Mouse (Mus musculus) layer of hippocampus, postnatal 25 days (tissue): ENCODE data around the gene Ssmem1. TPM values are rescaled to one million over a fixed set of nuclear protein-coding genes. Genes with fewer than 3 reads are reported as not detected.

Source experiments
- DNase-seq, 2 experiments: peaks; one replicate each; pipeline ENCODE4 v3.0.0; 2022; ENCODE audit warnings: mixed read lengths in 2 of 2, low spot score in 1 of 2; ENCODE audit errors: extremely low spot score in 1 of 2
- total RNA-seq, 2 experiments: library from RNA; stranded (reverse); gene quantifications; 2 replicates each; pipeline ENCODE4 v1.2.3; 2021

Gene Ssmem1
- 1 to 10 TPM in 1 of 2 experiments, under 1 TPM in 1; 0.37 to 1.2 TPM for total RNA-seq

DNA sequence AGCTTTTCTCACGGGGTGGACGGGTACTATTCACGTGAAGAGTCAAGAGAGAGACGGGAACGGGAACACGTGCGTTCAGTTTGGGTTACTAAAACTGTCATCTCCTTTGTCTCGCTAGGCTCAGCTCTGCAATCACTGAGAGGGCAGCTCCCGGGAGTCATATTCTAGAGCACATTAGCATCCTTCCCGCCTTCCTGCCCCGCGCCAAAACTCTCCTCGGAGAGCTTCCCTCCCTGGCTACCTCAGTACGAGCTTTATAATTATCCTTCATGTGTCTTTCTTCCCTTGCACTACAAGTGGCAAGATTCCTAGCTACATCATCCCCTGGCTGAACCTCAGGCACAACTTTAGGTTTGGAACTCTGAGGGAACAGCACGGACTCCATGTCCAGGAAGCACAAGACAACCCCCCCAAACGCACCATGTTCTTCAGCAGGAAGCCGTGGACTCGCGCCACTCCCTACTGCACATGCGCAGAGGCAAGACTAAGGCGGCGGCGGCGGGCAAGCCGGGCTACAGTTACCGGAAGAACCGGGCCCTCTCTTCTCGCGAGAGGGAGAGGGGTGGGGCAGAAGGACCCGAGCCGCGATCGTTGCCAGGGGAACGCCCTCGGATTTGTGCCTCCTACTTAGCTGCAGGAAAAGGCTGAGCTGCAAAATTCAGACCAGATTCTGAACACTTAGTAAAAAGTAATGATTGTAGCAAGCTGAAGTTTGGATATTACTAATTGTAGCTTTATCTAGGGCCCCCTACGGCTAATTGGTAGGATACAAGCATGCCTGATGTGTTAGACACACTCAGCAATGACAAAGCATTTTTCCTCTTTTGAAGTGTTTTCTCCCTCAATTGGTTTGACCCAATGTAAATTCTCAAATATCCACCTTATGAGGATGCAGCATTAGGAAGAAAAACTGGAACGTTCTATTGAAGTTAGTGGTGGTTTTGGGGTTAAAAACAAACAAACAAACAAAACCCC is at the start of gene Ssmem1, which contains the start of gene Tmem209:
Gene Ssmem1 (plus strand): TSS at position 585 of the 975 bp plus-strand sequence.
Gene Tmem209 (minus strand): TSS at position 519 of the 975 bp plus-strand sequence.
- DNase-seq: peak; percentile 95 to 97

DNA sequence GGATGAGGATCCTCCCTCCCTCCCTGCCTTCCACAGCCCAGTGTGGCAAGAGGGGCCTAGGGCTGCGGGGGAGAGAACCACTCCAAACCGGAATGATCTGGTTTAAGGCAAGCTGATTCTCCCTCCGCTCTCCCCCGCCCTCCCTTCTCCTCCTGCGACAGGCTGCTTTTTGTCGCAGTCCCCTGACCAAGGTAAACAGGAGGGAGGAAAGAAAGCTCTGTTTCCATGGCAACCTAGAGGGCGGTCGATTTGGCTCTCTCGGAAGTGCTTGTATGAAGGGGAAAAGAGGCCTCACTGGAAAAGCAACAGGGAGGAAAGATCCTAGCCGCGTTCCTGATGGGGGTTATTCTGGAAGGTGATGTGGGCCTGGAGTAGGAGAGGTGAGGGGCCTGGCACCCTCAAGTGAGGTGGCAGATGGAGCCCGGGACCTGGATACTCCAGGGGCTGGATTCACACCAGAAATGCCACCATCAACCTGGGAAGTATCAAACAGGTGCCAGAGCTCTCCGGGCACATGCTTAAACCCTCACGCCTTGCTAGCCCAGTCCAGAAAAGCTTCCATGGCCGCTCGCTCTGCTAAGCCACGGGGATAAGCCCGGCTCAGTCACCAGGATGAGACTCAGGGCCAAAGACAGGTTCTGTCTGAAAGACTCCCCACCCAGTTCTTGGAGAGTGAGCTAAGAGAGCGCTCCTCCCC is 48.8 kb upstream of the Ssmem1 start:
- DNase-seq: peak; percentile 50 to 54

DNA sequence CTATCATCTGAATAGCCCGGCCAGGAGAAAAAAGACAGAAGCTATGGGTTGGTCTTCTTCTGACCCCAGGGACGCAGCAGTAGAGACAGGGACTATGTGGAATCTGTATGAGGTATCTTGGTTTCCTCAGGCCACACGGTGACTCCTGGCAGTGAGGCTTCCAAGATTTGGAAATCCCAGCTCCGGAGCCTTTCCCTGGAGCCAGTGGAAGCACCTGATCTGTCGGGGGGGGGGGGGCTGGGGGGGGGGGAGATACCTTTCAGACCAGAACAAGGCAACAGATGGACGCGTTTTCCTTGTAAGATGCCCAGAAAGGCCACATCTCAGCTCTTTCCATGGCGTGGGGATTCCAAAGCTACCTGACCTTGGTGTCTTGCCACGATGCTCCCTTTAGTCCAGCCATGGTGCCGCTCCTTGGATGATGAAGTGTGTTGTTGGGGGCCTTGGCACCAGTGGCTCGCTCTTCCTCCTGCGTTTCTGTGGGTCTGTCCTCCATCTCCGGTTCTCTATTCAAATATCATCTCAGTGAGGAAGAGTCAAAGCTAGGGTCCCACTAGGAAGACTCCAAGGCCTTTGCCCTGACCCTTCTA is 47.8 kb upstream of the Ssmem1 start:
- no peak for DNase-seq

DNA sequence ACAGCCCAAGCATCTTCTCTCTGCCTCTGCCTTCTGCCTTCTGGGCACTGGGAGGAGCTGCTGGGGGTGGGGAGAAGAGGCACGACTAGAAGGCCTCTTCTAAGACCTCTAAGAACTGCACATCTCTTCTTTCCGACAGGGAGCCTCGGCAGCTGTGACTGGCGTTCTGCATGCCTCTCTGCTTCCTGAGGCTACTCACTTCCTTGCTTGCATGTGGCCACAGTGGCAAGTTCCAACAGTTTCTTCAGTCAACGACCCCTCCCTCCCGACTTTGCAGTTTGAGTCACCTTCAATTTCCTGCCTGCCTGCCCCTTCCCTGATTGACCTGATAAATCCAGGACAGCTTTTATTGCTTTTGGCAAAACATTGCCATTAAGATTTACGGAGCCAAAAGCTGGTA is 46.8 kb upstream of the Ssmem1 start:
- no peak for DNase-seq

DNA sequence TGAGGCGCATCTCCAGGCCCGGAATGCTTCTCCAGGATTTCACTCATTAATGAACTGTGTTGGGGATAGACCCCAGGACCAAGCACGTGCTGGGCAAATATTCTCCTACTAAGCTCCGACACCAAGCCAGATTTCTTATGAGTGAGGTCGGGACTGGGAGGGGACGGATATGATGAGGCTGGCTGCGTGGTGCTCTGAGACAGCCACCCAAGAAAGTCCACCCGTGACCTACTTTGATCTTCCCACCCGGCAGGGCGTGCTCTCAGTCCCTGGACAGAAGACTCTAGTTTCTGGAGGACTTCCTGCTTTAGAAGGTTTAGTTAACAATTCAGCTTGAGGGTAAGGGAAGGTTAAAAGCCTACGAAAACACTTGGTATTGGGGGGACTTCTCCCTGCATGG is 44.1 kb upstream of the Ssmem1 start:
- no peak for DNase-seq

DNA sequence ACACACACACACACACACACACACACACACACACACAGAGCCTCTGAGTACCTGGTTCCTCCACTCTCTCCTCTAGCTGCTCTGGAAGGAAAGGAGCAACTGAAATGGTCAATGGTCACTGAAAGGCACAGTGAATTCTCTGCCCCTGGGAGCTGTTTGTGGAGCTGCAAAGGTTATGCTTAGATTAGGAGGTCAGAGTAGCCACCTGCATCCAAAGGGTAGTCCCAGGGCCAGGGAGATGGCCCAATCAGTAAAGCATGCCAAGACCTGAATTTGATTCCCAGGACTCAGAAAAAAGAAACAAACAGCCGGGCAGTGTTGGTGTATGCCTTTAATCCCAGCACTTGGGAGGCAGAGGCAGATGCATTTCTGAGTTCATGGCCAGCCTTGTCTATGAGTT is 41.6 kb upstream of the Ssmem1 start:
- DNase-seq: no peak

DNA sequence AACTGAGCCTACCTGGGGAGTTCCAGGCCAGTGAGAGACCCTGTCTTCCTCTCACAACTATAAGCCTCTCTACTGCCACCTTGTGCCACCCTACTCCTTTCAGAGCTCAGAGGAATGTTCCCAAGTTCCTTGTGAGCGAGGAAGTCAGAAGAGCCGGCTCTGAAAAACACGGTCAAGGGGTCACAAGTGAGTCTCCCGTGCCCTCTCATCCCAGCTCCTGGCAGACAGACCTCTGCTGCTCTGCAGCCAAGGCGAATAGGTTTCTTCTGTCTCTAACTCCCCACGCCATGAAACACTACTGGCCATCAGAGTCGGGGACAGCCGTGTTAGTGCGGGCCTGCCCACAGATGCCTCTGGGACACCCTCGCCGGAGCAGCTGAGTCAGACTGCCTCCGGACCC is 41.0 kb upstream of the Ssmem1 start:
- DNase-seq: peak in 1 of 2 experiments; percentile 43

DNA sequence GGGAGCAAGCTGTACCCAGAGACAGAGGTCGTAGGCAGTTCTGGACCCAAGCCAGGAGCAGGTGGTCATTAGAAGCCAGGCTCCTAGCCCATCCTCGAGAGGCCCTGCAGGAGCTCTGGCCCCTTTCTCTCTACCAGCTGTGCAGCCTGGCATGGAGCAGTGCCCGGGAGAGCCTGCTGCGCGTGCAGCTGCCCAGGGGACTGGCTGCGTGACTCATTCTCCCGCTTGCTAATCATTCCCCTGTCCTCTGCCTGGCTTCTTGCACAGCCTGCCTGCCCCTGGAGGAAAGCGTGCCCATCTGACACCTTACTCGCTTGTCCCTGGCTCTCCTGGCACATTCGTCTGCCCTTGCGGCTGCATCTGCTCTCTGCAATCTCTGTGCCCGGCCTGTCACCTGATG is 40.3 kb upstream of the Ssmem1 start:
- no peak for DNase-seq

DNA sequence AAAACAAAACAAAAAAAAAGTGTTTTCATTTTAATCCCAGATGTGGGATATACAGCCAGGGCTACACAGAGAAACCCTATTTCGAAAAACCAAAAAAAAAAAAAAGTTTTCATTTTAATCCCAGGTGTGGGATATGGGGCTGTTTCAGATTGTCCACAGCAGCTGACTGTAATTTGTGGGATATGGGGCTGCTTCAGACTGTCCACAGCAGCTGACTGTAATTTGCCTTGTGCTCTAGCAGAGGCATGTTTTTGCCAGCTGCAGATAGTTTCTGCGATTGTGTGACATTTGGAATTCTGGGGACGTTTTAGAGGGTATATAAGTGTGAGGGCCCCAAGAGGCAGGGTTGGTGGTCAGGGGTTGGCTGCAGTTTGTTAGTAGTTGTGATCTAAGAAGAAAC is 37.9 kb upstream of the Ssmem1 start:
- DNase-seq: no peak

DNA sequence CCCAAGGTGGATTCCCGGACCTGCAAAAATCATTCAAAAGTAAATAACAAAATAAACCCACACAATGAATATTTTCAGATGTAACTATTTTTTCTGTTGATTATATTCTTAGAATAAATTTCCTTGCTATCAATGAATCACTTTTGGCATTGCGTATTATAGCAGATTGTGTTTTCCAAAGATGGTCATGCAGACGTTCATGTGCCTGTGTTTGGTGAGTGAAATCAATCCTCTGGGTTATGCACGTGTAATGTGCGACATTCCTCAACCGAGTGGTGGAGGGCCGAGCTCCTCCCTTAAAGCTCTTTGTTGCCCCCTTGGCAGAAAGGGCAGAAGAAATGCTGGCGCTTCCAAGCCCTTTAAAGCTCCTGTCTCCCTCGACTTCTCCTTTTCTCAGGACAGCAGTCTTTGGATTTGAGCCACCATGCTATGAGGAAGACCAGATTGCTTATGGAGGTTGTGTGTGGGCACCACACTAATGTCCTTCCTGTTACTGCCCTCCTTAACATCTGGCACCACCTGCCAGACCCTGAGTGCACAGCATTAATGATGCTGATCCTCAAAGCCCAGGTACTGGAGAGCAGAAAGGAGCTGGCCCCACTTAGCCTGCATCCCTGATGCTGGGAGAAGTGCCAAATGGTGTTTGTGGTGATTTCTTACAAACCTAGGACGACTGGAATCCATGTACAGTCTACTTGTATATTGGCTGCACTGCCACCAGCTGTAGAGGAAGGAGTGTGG is 33.5 kb upstream of the Ssmem1 start:
- no peak for DNase-seq

DNA sequence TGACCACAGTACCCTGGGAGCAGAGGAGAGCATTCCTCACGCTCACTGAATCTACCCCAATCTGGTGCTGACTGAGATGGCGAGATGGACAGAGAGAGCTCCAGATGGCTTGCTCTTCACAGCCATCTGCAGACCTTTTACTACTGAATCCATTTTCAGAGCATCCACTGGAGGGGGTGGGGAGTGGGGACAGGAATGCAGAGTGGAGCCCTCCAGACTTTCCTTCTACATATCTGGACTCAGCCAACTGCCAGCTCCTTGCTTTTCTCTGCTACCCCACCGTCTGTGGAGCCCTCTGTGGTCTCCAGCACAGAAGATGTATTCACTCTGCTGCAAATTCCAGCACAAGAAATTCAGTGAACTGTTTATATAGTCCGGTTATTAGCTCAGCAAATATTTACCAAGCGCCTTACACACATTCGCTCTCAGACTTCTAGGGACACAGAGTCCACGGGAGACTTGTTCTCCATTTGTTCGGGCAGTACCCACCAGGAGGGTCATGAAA is 32.4 kb upstream of the Ssmem1 start:
- DNase-seq: no peak

DNA sequence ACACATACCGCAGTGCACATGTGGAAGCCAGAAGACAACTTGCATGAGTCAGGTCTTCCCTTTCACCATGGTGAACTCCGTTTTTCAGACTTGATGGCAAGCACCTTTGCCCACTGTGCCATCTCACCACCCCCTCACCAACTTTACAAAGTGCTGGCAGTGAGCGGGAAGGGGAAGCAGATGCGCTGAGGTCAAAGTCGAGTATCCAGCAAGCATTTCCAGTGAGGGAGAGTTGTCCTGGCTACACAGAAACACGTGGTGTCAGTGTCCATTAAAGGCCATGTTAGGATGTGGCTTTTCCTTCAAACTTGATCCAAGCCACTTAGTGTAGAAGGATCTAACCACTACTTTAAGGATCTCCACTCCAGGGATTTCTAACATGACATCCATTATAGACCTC is 31.9 kb upstream of the Ssmem1 start:
- no peak for DNase-seq

DNA sequence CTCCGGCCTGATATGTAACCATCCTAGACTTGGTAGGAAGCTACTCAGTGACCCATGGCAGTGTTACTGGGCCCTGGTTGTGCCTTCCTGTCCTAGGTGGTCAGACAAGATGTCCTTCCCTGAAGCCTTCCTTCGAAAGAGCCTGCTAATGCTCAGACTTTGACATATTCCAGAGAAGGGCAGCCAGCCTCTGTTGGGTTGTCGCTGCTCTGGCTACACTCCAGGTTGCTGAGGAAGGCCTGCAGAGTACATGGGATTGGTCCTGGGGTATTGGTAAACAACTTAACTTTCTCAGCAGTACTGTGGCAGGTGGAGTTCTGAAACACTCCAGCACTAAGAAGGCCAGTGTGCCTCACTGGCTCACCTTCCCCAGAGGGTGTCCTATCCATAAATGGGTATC is 30.2 kb upstream of the Ssmem1 start:
- DNase-seq: no peak

DNA sequence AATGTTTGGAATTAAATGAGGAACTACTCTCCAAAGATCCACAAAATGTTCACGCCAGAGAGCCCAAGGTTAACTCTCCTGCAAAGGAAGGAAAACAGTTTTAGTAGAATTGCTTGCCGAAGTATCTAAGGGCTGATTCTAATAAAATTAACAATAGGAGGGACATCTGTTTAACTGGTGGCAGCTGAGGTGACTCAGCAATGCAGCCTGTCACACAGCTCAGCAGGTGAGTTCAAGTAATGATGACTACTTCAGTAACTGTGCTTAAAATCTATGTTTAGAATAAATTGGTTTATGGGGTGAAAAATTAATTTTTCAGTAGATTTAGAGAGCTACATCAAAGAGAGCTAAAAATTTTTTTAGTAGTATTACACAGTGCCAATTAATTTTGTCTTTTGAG is 26.7 kb upstream of the Ssmem1 start:
- DNase-seq: no peak

DNA sequence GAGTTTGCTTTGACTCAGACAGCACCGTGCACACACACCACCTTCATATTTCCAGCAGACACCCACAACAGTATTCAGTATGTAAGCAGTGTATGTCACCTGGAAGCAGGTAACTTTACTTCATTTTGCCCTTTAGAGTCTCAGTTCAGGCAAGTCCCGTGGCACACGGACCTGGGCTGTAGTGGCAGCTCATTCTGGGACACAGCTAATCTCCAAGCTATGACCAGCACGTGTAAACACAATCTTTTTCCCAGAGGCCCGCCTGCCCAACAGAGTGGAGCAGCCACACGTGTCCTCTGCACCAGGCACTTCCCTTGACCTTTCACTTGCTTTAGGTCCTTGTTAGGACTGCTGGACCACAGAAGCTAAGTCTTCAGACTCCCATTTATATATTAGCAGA is 23.1 kb upstream of the Ssmem1 start:
- no peak for DNase-seq

DNA sequence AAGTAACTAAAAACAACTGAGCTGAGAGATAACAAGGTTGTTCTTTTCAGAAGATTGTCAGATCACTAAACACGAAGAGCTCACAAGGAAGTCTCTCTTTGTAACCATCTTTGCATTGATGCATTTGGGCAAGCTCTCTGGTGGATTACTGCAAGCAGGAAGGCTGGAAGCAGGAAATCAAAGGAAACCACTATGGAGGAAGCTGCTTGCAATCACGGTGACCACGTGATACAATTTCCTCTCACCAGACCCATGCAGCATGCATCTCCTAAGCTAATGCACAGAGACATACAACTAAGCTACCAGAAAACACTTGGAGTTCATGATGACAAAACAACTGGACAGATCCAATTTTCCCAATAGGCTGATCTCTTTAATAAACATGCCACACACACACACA is 10.6 kb upstream of the Ssmem1 start:
- no peak for DNase-seq

DNA sequence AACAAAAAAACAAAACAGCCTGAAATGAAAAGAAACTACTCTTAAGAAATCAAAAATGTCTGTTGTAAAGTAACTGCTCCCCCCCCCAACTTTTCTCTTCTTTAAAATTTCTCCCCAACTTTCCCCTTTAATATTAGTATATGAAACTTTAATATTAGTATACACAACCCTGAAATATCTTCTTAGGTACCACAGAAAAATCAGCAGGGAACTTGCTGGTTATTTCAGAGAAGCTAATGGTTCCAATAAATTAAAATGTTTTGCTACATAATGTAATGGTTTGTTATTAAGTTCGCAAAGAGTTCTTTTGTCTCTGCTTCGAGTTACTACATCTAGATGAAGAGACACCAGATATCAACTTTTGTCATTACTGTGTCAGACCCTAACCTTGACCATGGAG is 825 bp upstream of the Ssmem1 start:
- DNase-seq: no peak

DNA sequence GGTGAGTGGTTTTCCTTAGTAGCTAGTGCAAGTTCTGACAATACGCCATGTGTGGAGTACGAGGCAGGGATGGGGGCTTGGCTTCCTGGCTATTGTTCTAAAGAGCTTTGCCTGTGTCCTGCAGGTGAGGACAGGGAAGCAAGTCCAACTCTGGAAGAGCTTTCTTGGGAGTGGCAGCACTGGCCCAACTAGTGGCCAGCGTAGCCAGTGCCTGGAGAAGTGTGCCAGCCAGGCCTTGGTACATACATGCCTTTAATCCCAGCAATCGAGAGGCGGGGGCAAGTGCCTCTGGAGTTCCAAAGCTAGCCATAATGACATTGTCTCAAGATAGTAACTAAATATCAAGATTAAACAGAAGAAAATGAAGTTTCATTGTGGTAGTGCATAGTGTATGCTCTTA is 642 bp downstream of the Ssmem1 start:
- no peak for DNase-seq

DNA sequence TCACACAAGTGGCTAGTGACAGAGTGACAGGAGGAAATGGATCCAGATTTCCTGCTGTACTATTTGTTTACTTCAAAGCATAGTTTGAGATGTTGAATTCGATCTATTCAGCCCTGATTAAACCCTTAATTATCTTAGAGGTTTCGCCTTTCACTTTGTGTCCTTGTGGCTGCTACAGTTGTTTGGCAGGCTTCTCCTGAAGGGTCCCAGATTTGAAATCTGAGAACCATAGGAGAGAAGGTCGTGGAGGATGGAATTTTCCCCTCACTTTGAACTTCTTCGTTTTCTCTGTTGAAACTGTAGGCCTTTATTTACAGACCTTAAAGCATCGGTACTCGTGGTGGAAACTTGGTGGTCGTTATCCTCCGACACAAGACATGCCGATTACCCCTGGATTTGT is 4.6 kb downstream of the Ssmem1 start:
- no peak for DNase-seq

DNA sequence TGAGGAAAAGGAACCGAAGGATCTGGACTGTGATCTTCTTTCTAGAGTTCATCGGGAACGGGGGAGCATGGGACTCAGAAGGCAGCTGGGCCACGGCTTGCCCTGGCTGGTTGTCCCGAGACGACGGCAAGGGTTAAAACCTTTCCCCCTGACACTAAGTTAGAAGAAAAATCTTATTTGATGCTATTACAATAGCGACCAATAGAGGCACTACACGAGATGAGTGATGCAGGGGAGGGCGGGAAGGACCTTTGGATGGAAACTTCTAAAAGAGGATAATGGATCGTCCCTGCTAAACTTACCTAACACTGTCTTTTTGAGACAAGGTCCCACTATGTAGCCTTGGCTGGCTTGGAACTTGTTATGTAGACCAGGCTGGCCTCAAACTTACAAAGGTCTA is 10.8 kb downstream of the Ssmem1 start:
- DNase-seq: no peak
